Mouse (Mus musculus): ENCODE measurements around the gene Gnaq. TPM values are rescaled to one million over a fixed set of nuclear protein-coding genes. Genes with fewer than 3 reads are reported as not detected.

The Gnaq gene
- polyA plus RNA-seq, 1 experiment = 20.0 TPM

GRCm38 (mm10) chr19:16329648-16330047 is 197.0 kb downstream of the Gnaq start:
- H3K27ac ChIP-seq (ENCODE audit: control insufficient read depth, insufficient read depth, low read depth, low read length, poor library complexity) = no peak overlapping the region
- peaks cover 2% of the 10 kb centered on the region for H3K4me1 ChIP-seq (ENCODE audit: control insufficient read depth, insufficient read depth, low read length)
- WGBS = 78% methylated on average over 6 of the region's 6 CpGs
- no peak overlapping the region for H3K4me3 ChIP-seq (replicated peaks; ENCODE audit: control insufficient read depth, low read depth, low read length)
- TF ChIP-seq POLR2A (IDR thresholded peaks at IDR 0.05; ENCODE audit: borderline replicate concordance, control insufficient read depth, low read depth, low read length) = no peak
- no peak for TF ChIP-seq CTCF (IDR thresholded peaks at IDR 0.05; ENCODE audit: control insufficient read depth, insufficient read depth, low read length)

DNA sequence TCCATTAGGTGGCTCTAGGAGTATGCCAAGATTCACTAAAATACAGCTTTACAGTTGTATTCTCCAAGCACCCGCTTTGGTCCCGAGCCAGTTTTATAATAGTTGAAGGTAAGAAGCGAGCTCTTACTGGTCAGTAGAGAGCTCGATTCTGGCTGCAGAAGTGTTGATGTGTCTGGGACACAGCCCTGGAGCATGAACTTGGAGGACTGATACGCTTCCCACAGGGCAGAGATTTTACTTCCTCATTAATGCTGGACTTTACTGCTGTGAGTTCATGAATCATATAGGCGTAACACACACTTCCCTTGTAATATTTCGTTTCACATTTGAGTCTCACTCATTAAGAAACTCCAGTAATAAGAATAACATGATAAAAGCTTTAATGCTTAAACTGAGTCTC is 197.5 kb downstream of the Gnaq start:
- Histone ChIP-seq H3K4me1 (ENCODE audit: control insufficient read depth, insufficient read depth, low read length) (peaks cover 2% of the 10 kb centered on the region), H3K27ac (ENCODE audit: control insufficient read depth, insufficient read depth, low read depth, low read length, poor library complexity) (no peak overlapping the region), H3K4me3 (replicated peaks; ENCODE audit: control insufficient read depth, low read depth, low read length) (no peak overlapping the region)
- TF ChIP-seq POLR2A (IDR thresholded peaks at IDR 0.05; ENCODE audit: borderline replicate concordance, control insufficient read depth, low read depth, low read length) = no peak
- TF ChIP-seq CTCF (IDR thresholded peaks at IDR 0.05; ENCODE audit: control insufficient read depth, insufficient read depth, low read length) = no peak
- WGBS = 55% methylated on average over 7 of the region's 7 CpGs

GRCm38 (mm10) chr19:16331047-16331446 is 198.4 kb downstream of the Gnaq start:
- Histone ChIP-seq H3K4me3 (replicated peaks; ENCODE audit: control insufficient read depth, low read depth, low read length) (no peak overlapping the region), H3K4me1 (ENCODE audit: control insufficient read depth, insufficient read depth, low read length) (no peaks in the 10 kb centered on the region; the same call in 1 of the 2 replicates), H3K27ac (ENCODE audit: control insufficient read depth, insufficient read depth, low read depth, low read length, poor library complexity) (no peak overlapping the region)
- TF ChIP-seq CTCF (IDR thresholded peaks at IDR 0.05; ENCODE audit: control insufficient read depth, insufficient read depth, low read length) = no peak
- no peak for TF ChIP-seq POLR2A (IDR thresholded peaks at IDR 0.05; ENCODE audit: borderline replicate concordance, control insufficient read depth, low read depth, low read length)
- WGBS = 80% methylated on average over 6 of the region's 6 CpGs

- Histone ChIP-seq H3K4me3 (replicated peaks; ENCODE audit: control insufficient read depth, low read depth, low read length) (no peak overlapping the region), H3K4me1 (ENCODE audit: control insufficient read depth, insufficient read depth, low read length) (no peaks in the 10 kb centered on the region), H3K27ac (ENCODE audit: control insufficient read depth, insufficient read depth, low read depth, low read length, poor library complexity) (no peak overlapping the region)
- TF ChIP-seq CTCF (IDR thresholded peaks at IDR 0.05; ENCODE audit: control insufficient read depth, insufficient read depth, low read length) (no peak), POLR2A (IDR thresholded peaks at IDR 0.05; ENCODE audit: borderline replicate concordance, control insufficient read depth, low read depth, low read length) (no peak)
- 84% methylated on average over 9 of the region's 9 CpGs for WGBS
Observed at GRCm38 (mm10) chr19:16337866-16338530, 205.4 kb downstream of the Gnaq start.

- H3K27ac ChIP-seq (ENCODE audit: control insufficient read depth, insufficient read depth, low read depth, low read length, poor library complexity) = no peak overlapping the region
- no peak overlapping the region for H3K4me3 ChIP-seq (replicated peaks; ENCODE audit: control insufficient read depth, low read depth, low read length)
- H3K4me1 ChIP-seq (ENCODE audit: control insufficient read depth, insufficient read depth, low read length) = no peaks in the 10 kb centered on the region
- 78% methylated on average over 4 of the region's 4 CpGs for WGBS
- TF ChIP-seq POLR2A (IDR thresholded peaks at IDR 0.05; ENCODE audit: borderline replicate concordance, control insufficient read depth, low read depth, low read length) (no peak), CTCF (IDR thresholded peaks at IDR 0.05; ENCODE audit: control insufficient read depth, insufficient read depth, low read length) (no peak)
Observed at GRCm38 (mm10) chr19:16339954-16340586, 207.4 kb downstream of the Gnaq start.

- Histone ChIP-seq H3K27ac (ENCODE audit: control insufficient read depth, insufficient read depth, low read depth, low read length, poor library complexity) (no peak overlapping the region), H3K4me1 (ENCODE audit: control insufficient read depth, insufficient read depth, low read length) (no peaks in the 10 kb centered on the region; the same call in 1 of the 2 replicates), H3K4me3 (replicated peaks; ENCODE audit: control insufficient read depth, low read depth, low read length) (no peak overlapping the region)
- 67% methylated on average over 2 of the region's 2 CpGs for WGBS
- no peak for TF ChIP-seq CTCF (IDR thresholded peaks at IDR 0.05; ENCODE audit: control insufficient read depth, insufficient read depth, low read length)
- TF ChIP-seq POLR2A (IDR thresholded peaks at IDR 0.05; ENCODE audit: borderline replicate concordance, control insufficient read depth, low read depth, low read length) = no peak
Observed at GRCm38 (mm10) chr19:16342702-16343101, 210.1 kb downstream of the Gnaq start.

- 77% methylated on average over 2 of the region's 2 CpGs for WGBS
- no peaks in the 10 kb centered on the region; the same call in 1 of the 2 replicates for H3K4me1 ChIP-seq (ENCODE audit: control insufficient read depth, insufficient read depth, low read length)
- H3K27ac ChIP-seq (ENCODE audit: control insufficient read depth, insufficient read depth, low read depth, low read length, poor library complexity) = no peak overlapping the region
- no peak for TF ChIP-seq POLR2A (IDR thresholded peaks at IDR 0.05; ENCODE audit: borderline replicate concordance, control insufficient read depth, low read depth, low read length)
- TF ChIP-seq CTCF (IDR thresholded peaks at IDR 0.05; ENCODE audit: control insufficient read depth, insufficient read depth, low read length) = no peak
- no peak overlapping the region for H3K4me3 ChIP-seq (replicated peaks; ENCODE audit: control insufficient read depth, low read depth, low read length)
Observed at GRCm38 (mm10) chr19:16345516-16345915, 212.9 kb downstream of the Gnaq start.

- 82% methylated on average over 3 of the region's 3 CpGs for WGBS
- H3K4me1 ChIP-seq (ENCODE audit: control insufficient read depth, insufficient read depth, low read length) = no peaks in the 10 kb centered on the region; the same call in 1 of the 2 replicates
- TF ChIP-seq CTCF (IDR thresholded peaks at IDR 0.05; ENCODE audit: control insufficient read depth, insufficient read depth, low read length) = no peak
- no peak for TF ChIP-seq POLR2A (IDR thresholded peaks at IDR 0.05; ENCODE audit: borderline replicate concordance, control insufficient read depth, low read depth, low read length)
Observed at GRCm38 (mm10) chr19:16347037-16347436, 214.4 kb downstream of the Gnaq start.

More at GRCm38 (mm10) chr19:16347037-16347436, 214.4 kb downstream of the Gnaq start:
- Histone ChIP-seq H3K27ac (ENCODE audit: control insufficient read depth, insufficient read depth, low read depth, low read length, poor library complexity) (no peak overlapping the region), H3K4me3 (replicated peaks; ENCODE audit: control insufficient read depth, low read depth, low read length) (no peak overlapping the region)
